Mouse (Mus musculus) monocyte, adult 5-6 weeks (primary cell): ENCODE results near the gene Dram1. TPM values are rescaled to one million over a fixed set of nuclear protein-coding genes. Genes with fewer than 3 reads are reported as not detected.

Experiments
- ATAC-seq: fragments of 153-309, 156-312 bp; replicated peaks from 2 replicates; pipeline ENCODE4 v1.8.0; 2017; ENCODE audit warnings: mild to moderate bottlenecking; ENCODE audit not compliant: low TSS enrichment, insufficient number of reproducible peaks, severe bottlenecking, poor library complexity, low FRiP score
- total RNA-seq: library from RNA; stranded (forward); fragments of 200-1000, 200-491, 200-594 nt; gene quantifications from 3 replicates; pipeline ENCODE4 v1.2.3, GENCODE M21; 2017

Dram1 gene
- 18.8 to 27.0 TPM (median 24.5 TPM) in 3 replicates for total RNA-seq

- peak; percentile 40 for ATAC-seq
These were observed at the start of gene Dram1, which contains the start of gene Gnptab for GRCm38 (mm10) chr10:88379013-88379885. Dram1 (minus strand) TSS chr10:88379080. Gnptab (plus strand) TSS chr10:88379132.

DNA sequence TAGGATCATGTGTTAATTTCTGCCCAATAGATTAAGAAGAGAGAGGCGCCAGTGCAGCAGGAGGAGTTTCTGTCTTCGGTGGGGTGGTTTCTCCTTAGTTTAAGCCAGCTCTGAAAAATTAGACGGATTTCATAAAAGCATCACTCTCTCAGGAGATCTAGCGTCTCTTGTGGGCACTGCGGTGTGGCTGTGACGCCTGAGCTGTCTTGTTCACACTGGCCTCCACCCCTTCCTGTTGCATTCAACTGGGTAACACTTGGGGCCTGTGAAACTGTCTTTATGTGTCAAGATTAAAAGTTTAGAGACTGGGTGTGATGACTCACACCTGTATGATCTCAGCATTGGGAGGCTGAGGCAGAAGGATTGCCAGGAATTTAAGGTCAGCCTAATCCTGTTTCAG is 49.1 kb upstream of the Dram1 start:
- ATAC-seq: peak; percentile 69

DNA sequence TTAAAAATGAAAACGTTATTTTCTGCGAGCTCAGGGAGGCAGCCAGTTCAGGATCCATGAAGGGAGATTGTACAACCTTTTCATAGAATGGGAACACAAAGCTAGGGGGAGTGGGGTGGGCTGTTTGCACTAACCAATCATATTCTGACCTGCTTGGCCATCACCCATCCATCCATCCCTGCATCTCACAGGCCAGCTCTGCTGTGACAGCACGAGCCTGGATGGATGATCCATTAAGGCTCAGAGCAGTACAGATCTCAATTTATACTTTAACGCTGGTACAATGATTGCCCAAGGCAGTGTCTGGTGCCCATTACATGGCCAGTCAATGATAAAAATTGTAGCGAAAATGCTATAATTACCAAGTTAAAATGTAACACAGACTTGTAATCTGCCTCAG is 48.0 kb upstream of the Dram1 start:
- no peak for ATAC-seq

GRCm38 (mm10) chr10:88426158-88426816 is 47.4 kb upstream of the Dram1 start:
- ATAC-seq: peak; percentile 53; the same call in 1 of the 2 replicates

- ATAC-seq: peak; percentile 63
These were observed 42.0 kb upstream of the Dram1 start for GRCm38 (mm10) chr10:88420655-88421435.

GRCm38 (mm10) chr10:88420141-88420541 is 41.3 kb upstream of the Dram1 start:
- ATAC-seq: no peak

DNA sequence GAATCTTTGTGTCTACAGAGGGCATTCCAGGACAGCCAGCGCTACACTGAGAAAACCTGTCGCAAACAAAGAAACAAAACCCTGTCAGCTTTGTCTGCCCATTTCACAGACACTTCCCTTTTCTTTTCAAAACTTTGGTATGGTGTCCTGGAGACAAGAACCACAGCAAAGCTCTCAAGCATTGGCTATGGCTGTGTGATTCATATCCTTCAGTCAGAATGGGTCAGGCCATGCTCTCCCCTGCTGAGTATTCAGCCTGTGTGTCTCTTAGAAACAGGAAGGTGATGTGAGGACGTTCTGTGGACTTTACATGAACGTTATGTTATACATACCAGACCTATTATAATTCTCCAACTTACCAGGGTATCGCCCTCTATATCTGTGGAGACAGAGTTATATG is 38.8 kb upstream of the Dram1 start:
- peak; percentile 77 for ATAC-seq

- ATAC-seq: no peak
These were observed 33.6 kb upstream of the Dram1 start for GRCm38 (mm10) chr10:88412290-88412995.

GRCm38 (mm10) chr10:88409751-88410150 is 30.9 kb upstream of the Dram1 start:
- no peak for ATAC-seq

GRCm38 (mm10) chr10:88407875-88408631 is 29.2 kb upstream of the Dram1 start:
- ATAC-seq: no peak

GRCm38 (mm10) chr10:88405812-88406211 is 26.9 kb upstream of the Dram1 start:
- ATAC-seq: peak; percentile 60; the same call in 1 of the 2 replicates

DNA sequence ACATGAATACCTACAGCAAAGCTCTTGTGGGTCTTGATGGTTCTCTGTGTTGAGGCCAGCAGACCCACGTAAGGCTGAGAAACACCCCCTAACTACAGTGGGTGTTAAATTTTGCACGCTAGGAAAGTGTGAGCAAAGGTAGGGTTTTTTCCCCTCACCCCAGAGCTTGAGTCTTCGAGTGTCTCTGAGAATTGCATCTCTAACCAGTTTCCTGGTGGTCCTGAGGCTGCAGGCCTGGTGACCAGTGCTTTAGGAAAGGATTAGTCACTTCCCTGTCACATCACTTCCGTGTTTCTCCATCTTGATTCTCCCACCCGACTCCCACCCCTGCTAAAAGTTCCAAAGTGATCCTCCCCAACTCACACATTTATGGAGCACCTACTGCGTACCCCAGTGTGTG is 25.3 kb upstream of the Dram1 start:
- no peak for ATAC-seq

- ATAC-seq: no peak
These were observed 24.1 kb upstream of the Dram1 start for GRCm38 (mm10) chr10:88403021-88403420.

DNA sequence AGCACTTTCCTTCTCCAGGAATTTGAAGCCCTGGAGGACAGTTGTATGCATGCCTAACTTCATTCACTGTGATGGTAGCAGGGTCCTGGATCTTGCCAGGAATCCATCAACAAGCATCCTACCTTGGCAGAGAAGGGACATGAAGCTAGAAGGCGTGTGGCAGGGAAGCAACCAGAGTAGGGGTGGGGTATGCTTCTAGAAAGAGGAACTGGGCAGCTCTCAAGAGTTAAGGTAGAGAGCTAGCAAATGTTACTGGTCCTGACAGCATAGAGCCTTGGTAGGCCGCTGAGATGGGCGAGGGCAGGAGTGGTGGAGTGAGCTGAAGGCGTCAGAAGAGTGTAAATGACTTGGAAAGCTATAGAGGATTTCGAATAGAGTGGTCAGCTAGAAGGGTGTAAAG is 20.4 kb upstream of the Dram1 start:
- peak; percentile 44; the same call in 1 of the 2 replicates for ATAC-seq

DNA sequence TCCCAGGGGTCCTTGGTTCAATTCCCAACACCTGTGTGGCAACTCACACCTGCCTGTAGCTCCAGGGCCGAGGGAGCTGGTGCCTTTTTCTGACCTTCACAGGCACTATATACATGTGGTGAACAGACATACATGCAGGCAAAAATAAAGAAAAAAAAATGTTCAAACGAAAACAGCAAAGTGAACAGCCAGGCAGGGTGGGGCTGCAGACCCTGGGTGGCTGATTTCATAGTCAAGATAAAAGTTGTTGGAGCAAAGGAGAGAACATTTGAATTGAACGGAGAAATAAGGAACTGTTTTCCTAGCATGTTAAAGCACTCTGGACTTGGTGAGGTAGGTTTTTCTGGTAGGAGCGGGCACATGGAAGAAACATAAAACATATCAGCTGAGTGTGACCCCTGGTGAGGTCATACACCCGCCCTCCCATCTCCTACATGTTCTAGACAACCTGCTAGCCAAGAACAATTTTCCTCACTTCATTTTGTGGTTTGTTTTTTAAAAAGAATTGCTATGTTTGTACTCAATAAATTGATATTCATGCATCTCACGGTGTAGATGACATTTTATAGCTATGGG is 19.9 kb upstream of the Dram1 start:
- no peak for ATAC-seq

- ATAC-seq: no peak
These were observed 13.4 kb upstream of the Dram1 start for GRCm38 (mm10) chr10:88392181-88392847.

DNA sequence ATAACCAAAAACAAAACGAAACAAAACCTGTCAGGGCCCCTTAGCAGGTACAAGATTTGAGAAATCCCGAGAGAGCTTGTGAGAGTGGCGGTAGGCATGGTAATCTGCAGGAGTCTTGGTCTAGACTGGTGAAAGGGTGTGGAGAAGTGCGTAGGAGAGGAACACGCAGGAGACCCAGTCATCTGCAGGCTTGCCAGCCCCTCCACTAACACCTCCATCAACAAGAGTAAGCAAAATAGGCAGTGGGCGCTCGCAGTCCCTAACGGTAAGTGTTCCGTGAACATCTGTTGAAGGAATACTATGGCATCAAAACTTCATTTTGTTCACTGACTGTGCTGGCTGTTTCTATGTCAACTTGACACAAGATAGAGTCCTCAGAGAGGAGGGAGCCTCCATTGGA is 12.6 kb upstream of the Dram1 start:
- no peak for ATAC-seq
